Mouse (Mus musculus) G1E (cell line): ENCODE measurements around the gene Maml3.

Experiments used
- CTCF ChIP-seq: IDR thresholded peaks from 2 replicates; pipeline ENCODE4 v1.5.1; 2012; ENCODE audit warnings: low read depth, low read length, inconsistent platforms, mixed read lengths
- POLR2AphosphoS5 ChIP-seq: IDR thresholded peaks from 2 replicates; pipeline ENCODE4 v1.6.1; 2012; ENCODE audit warnings: low read depth, low read length, inconsistent platforms; ENCODE audit not compliant: insufficient replicate concordance

- TF ChIP-seq POLR2AphosphoS5 (no peak), CTCF (no peak)
These were observed 396.0 kb downstream of the Maml3 start for GRCm38 (mm10) chr3:51708746-51709411.
